Mouse (Mus musculus): ENCODE measurements around the gene Lin52.

DNA sequence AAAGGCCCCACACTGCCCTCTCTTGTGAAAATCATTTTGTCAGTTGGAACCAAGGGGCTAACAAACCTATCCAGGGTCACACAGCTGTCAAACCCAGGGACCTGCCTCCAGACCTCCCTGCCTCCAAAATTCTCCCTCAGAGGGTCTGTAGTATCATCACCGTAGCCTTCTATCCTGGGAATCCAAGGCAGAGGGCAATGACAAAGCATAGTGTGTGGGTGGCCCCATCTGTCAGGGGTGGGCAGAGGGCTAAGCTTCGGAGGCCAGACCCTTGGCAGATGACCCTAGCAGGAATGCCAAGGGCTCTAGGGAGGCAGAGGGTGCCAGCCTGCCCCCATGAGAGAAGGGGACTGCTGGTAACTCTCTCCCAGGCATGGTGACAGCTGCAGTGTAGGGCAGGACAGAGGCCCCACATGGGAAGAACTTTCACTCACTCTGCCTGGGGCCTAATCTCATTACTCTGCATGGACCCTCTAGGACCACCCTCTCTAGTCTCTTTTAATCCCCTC, 95.4 kb downstream of the Lin52 start:
- no peak for TF ChIP-seq POLR2A (IDR thresholded peaks at IDR 0.05; ENCODE audit: insufficient read depth, low read depth, low read length)
- no peak for TF ChIP-seq CTCF (IDR thresholded peaks at IDR 0.05; ENCODE audit: insufficient read depth, low read depth, low read length)
